Mouse (Mus musculus) liver, embryonic 12.5 days (tissue): ENCODE data around the gene Nek1. TPM values are rescaled to one million over a fixed set of nuclear protein-coding genes. Genes with fewer than 3 reads are reported as not detected.

Experiments
- ATAC-seq: fragments of 200-750 bp; cut with Nextera tagmentation; 2 replicates; pipeline ENCODE4 v1.8.0; 2017; ENCODE audit warnings: moderate number of reproducible peaks, mild to moderate bottlenecking, moderate library complexity
- H3K27ac ChIP-seq: fragments of 300-500 bp; sonication (generic); 2 replicates; pipeline ENCODE4 v1.5.1; 2016; ENCODE audit warnings: mild to moderate bottlenecking
- H3K27me3 ChIP-seq: fragments of 300-500 bp; sonication (generic); replicated peaks from 2 replicates; pipeline ENCODE4 v1.6.1; 2016; ENCODE audit warnings: mild to moderate bottlenecking, moderate library complexity
- H3K36me3 ChIP-seq: fragments of 300-500 bp; sonication (generic); 2 replicates; pipeline ENCODE4 v1.6.1; 2016; ENCODE audit warnings: mild to moderate bottlenecking, moderate library complexity
- H3K4me1 ChIP-seq: fragments of 300-500 bp; sonication (generic); 2 replicates; pipeline ENCODE4 v1.6.1; 2016
- H3K4me2 ChIP-seq: fragments of 300-500 bp; sonication (generic); 2 replicates; pipeline ENCODE4 v1.6.1; 2016; ENCODE audit warnings: mild to moderate bottlenecking, moderate library complexity
- H3K4me3 ChIP-seq: fragments of 300-500 bp; sonication (generic); 2 replicates; pipeline ENCODE4 v1.5.1; 2016; ENCODE audit warnings: mild to moderate bottlenecking, moderate library complexity
- H3K9ac ChIP-seq: fragments of 300-500 bp; sonication (generic); 2 replicates; pipeline ENCODE4 v1.6.1; 2016; ENCODE audit warnings: mild to moderate bottlenecking, moderate library complexity
- H3K9me3 ChIP-seq: fragments of 300-500 bp; sonication (generic); replicated peaks from 2 replicates; pipeline ENCODE4 v1.6.1; 2016; ENCODE audit warnings: mild to moderate bottlenecking, moderate library complexity
- WGBS: fragments of 180-500 bp; shearing (Covaris S2); methylation state at CpG from one replicate; pipeline ENCODE4 v1.1.7; 2016; ENCODE audit not compliant: insufficient replicate concordance; 5-methylcytosine and 5-hydroxymethylcytosine counted together
- polyA plus RNA-seq: library from polyadenylated mRNA; unstranded; fragments of >200 nt; fragmentation: Nextera tagmentation; extraction: Ambion mirVana; gene quantifications from 2 replicates; pipeline ENCODE4 v1.2.1, GENCODE M21; 2016

Nek1 gene
- polyA plus RNA-seq, 1 experiment from 2014 or later: 10.1 TPM

DNA sequence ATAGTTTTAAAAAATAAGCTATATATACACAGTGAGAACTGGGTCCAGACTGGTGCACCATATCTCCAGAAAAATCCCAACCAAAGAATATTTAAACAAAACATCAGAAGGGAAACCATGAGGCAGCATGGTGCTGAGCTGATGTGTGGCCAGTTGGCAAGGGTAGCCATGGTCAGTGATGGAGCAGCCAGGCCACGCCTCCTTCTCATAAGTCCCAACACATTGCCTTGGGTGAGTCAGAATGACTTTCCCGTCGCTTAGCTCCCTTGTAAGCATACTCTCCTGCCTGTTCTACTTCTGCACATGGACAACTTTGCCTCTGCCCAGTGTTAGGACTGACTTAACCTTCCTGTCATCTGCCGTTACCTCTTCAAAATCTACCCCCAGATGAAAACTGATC is 118.9 kb downstream of the Nek1 start:
- Histone ChIP-seq H3K36me3 (peaks cover 14% of the 10 kb centered on the region; the same call in 1 of the 2 replicates), H3K4me1 (no peaks in the 10 kb centered on the region), H3K4me2 (no peak overlapping the region), H3K9me3 (no peaks in the 10 kb centered on the region), H3K9ac (no peak overlapping the region), H3K4me3 (no peak overlapping the region), H3K27me3 (no peaks in the 10 kb centered on the region), H3K27ac (no peak overlapping the region)
- 80% methylated on average over 4 of the region's 4 CpGs for WGBS
- ATAC-seq: no peak

DNA sequence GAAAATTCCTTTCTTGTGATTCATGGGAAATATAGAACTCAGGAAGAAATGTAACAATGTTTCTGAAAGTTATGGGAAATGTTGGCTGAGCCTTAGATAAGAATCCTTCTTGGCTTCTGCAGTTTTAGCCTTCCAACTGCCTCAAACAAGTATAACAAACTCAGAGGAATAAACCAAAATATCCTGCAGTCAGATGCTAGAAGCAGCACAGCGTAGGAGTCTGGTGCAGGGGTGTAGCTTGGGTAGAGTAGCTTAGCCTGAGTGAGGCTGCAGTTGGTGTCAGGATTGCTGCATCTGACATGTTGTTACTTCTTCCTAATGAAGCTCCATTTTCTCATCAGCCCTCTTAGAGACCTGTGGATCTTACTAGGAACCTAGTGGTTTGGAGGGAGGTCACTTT is 128.6 kb downstream of the Nek1 start:
- Histone ChIP-seq H3K9me3 (no peaks in the 10 kb centered on the region), H3K4me1 (no peaks in the 10 kb centered on the region), H3K4me2 (no peak overlapping the region), H3K27me3 (no peaks in the 10 kb centered on the region), H3K9ac (no peak overlapping the region), H3K36me3 (peaks cover 20% of the 10 kb centered on the region), H3K4me3 (no peak overlapping the region), H3K27ac (no peak overlapping the region)
- 82% methylated on average over 1 of the region's 1 CpGs for WGBS
- no peak for ATAC-seq

DNA sequence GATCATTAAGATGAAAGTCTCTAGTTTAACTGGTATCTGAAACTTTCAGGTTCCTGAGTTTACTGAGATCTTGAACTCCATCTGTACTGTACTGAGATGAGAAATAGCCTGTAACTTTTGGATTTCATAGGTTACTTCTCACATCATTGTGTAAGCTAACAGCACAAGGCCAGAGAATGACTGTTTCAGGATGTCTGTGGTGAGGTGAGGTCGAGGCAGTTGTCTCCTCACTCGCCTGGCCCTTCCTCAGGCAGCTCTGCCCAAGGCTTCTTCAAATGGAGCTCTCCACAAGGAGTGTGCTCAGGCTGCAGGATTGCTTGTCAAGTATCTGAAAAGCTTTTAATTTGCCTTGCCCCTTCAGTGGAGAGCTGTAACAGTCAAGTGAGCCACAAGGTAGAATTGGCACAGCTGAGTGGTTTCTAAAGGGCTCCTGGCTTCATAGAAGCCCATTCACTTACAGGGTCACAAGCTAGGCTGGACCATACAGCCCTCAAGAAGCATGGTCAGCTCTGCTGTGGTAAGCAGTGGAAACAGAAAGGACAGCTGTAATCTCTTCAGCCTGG is 134.4 kb downstream of the Nek1 start:
- H3K4me2 ChIP-seq: no peak overlapping the region
- no peak for ATAC-seq
- no peak overlapping the region for H3K9ac ChIP-seq
- no peaks in the 10 kb centered on the region for H3K4me1 ChIP-seq
- H3K27ac ChIP-seq: no peak overlapping the region
- no peak overlapping the region for H3K4me3 ChIP-seq
- H3K27me3 ChIP-seq: no peaks in the 10 kb centered on the region
- no peaks in the 10 kb centered on the region for H3K9me3 ChIP-seq
- H3K36me3 ChIP-seq: peaks cover 15% of the 10 kb centered on the region
- 42% methylated on average over 2 of the region's 2 CpGs for WGBS

DNA sequence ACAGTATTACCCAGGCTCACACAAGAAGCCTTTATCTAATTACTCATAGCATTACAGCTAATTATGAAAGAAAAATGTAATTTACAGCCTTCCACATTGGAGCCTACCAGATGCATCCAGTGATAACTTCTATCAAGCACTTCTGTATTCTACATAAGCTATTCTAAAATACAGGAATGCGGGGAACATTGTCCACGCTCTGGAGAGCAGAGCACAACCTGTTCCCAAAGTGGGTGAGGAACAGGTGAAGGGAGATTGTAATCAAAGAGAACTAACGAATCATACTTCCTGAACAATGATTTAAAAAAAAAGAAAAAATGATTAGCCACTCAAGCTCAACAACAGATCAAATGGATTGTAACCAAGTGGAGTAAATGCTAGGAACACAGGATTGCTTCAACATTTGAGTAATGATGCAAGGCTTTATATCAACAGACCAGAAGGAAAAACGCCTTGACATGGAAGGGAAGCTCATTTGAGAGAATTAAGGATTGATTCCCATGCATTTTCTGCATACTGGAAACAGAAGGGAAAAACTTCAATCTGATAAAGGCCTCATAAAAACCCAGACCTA is 139.7 kb downstream of the Nek1 start:
- H3K27ac ChIP-seq: no peak overlapping the region
- no peaks in the 10 kb centered on the region for H3K4me1 ChIP-seq
- H3K4me2 ChIP-seq: no peak overlapping the region
- H3K9me3 ChIP-seq: no peaks in the 10 kb centered on the region
- no peaks in the 10 kb centered on the region for H3K27me3 ChIP-seq
- no peaks in the 10 kb centered on the region for H3K36me3 ChIP-seq
- H3K9ac ChIP-seq: no peak overlapping the region
- WGBS: 73% methylated on average over 4 of the region's 4 CpGs
- H3K4me3 ChIP-seq: no peak overlapping the region
- ATAC-seq: no peak

DNA sequence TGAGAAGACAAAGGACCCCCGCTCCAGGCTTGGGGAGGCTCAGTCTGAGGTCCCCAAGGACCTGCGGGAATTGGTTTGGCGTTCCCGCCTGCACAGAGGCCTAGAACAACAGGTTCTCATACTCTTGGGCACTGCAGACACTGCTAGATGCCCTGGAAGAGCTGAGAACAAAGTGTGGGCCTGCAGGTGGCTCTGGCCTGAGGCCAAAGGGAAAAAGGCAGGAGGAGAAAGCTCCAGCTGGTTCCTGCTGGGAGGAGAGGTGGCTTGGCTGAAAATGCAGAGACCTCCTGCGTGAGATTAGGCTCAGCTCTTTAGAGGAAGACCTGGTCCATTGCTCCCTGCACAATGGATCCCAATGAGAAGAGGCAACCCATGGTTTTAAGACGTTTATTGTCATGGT is 148.9 kb downstream of the Nek1 start:
- no peak for ATAC-seq
- Histone ChIP-seq H3K4me2 (no peak overlapping the region), H3K4me3 (no peak overlapping the region), H3K36me3 (no peaks in the 10 kb centered on the region), H3K9me3 (no peaks in the 10 kb centered on the region), H3K27ac (no peak overlapping the region), H3K9ac (no peak overlapping the region), H3K4me1 (no peaks in the 10 kb centered on the region), H3K27me3 (no peaks in the 10 kb centered on the region)
- 62% methylated on average over 6 of the region's 6 CpGs for WGBS

DNA sequence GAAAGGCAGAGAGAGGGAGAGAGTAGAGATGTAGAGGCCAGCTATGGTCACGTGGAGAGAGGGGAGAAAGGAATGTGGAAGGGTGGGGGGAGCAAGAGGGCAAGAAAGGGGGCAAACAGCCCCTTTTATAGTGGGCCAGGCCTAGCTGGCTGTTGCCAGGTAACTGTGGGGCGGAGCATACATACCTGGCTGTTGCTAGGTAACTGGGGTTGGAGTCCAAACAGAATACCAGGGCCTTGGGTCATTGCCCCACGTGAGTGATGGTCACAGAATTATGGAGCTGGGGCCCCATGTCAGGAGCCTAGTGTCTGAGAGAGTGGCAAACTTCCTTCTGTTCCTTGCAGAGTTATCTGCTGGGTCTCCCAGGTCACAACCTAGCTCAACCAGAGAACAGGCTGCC is 149.3 kb downstream of the Nek1 start:
- no peaks in the 10 kb centered on the region for H3K27me3 ChIP-seq
- no peak overlapping the region for H3K27ac ChIP-seq
- no peak overlapping the region for H3K9ac ChIP-seq
- no peaks in the 10 kb centered on the region for H3K9me3 ChIP-seq
- H3K4me3 ChIP-seq: no peak overlapping the region
- no peak overlapping the region for H3K4me2 ChIP-seq
- 35% methylated on average over 3 of the region's 3 CpGs for WGBS
- ATAC-seq: no peak
- no peaks in the 10 kb centered on the region for H3K36me3 ChIP-seq
- no peaks in the 10 kb centered on the region for H3K4me1 ChIP-seq

DNA sequence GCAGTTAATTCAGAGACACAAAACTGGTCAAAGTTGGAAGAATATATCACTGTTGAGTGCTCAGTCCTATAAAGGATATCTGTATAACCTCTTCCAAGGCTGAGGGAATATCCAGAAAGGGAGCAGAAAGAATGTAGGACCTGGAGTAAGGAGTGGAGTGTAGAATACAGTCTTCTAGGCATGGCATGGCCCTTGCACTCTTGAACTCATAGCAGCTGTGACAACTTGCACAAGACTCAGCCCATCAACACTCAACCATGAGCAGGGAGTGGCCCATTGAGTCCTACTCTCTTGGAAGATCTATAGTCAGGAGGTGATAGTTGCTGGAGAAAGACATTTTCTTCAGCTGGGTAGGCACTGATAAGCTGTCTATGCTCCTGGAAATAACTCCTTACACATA is 149.8 kb downstream of the Nek1 start:
- Histone ChIP-seq H3K4me2 (no peak overlapping the region), H3K36me3 (no peaks in the 10 kb centered on the region), H3K27me3 (no peaks in the 10 kb centered on the region), H3K9ac (no peak overlapping the region), H3K4me1 (no peaks in the 10 kb centered on the region), H3K4me3 (no peak overlapping the region), H3K9me3 (no peaks in the 10 kb centered on the region), H3K27ac (no peak overlapping the region)
- no peak for ATAC-seq

DNA sequence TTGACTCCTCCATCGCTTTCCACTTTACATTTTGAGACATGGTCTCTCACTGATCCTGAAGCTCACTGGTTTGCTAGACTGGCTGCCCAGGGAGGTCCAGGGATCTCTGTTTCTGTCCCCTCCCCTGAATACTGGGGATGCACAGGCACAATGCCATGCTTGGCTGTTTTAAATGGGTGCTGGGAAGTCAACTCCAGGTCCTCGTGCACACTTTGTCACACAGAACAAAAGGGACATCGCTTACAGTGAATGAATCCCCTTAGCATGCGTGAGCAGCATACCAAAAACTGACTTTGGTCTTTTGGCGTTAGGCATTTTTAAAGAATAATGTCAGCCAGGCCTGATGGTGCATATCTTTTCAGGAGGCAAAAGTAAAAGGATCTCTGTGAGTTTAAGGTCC is 155.7 kb downstream of the Nek1 start:
- H3K9me3 ChIP-seq: no peaks in the 10 kb centered on the region
- no peak for ATAC-seq
- no peak overlapping the region for H3K9ac ChIP-seq
- no peaks in the 10 kb centered on the region for H3K27me3 ChIP-seq
- H3K4me2 ChIP-seq: no peak overlapping the region
- H3K36me3 ChIP-seq: no peaks in the 10 kb centered on the region
- H3K4me3 ChIP-seq: no peak overlapping the region
- 69% methylated on average over 5 of the region's 5 CpGs for WGBS
- H3K27ac ChIP-seq: no peak overlapping the region
- no peaks in the 10 kb centered on the region for H3K4me1 ChIP-seq

DNA sequence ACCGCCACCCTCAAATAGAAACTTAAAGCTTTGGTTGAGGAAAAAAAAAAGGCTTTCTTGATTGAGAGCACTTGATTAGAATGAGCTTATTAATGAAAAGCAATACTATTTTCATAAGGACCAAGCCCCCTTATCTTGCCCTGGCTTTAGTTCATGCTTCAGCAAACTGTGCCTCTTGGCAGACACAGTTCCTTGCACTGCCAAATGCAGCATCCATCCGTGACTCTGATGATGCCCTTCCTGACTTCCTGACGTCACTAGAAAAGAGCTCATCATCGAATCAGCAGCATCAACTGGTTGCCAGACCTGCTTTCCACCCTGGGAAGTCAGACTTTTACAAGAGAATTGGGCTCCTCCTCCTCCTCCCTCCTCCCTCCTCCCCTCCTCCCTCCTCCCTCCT is 157.6 kb downstream of the Nek1 start:
- 66% methylated on average over 4 of the region's 4 CpGs for WGBS

DNA sequence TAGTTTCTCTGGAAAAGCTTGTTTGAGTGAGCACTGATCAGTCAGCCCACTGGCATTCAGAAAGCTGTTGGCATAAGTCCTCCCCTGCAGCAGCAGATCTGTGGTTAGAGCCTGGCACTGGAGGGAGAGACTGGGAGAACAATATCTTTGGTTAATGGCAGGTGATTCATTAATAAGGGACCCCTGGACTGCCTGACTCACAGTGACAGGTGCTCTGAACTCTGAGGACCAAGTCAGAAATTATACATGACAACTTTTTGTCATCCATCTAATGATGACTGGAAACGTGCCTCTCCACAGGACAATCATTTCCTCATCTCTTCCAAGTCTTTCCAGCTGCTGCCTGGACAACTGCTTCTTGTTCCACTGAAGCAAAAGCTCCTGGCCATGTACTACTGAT is 163.4 kb downstream of the Nek1 start:
- no peak overlapping the region for H3K27ac ChIP-seq
- ATAC-seq: no peak
- no peak overlapping the region for H3K9ac ChIP-seq
- no peaks in the 10 kb centered on the region for H3K36me3 ChIP-seq
- H3K9me3 ChIP-seq: no peaks in the 10 kb centered on the region
- no peak overlapping the region for H3K4me3 ChIP-seq
- no peaks in the 10 kb centered on the region for H3K4me1 ChIP-seq
- no peaks in the 10 kb centered on the region for H3K27me3 ChIP-seq
- 61% methylated on average over 1 of the region's 1 CpGs for WGBS
- H3K4me2 ChIP-seq: no peak overlapping the region

More for the DNA sequence above, 157.6 kb downstream of the Nek1 start:
- H3K27me3 ChIP-seq: no peaks in the 10 kb centered on the region
- H3K4me1 ChIP-seq: no peaks in the 10 kb centered on the region
- H3K27ac ChIP-seq: no peak overlapping the region
- no peak for ATAC-seq
- H3K4me2 ChIP-seq: no peak overlapping the region
- H3K4me3 ChIP-seq: no peak overlapping the region
- no peaks in the 10 kb centered on the region for H3K36me3 ChIP-seq
- no peak overlapping the region for H3K9ac ChIP-seq
- H3K9me3 ChIP-seq: no peaks in the 10 kb centered on the region

DNA sequence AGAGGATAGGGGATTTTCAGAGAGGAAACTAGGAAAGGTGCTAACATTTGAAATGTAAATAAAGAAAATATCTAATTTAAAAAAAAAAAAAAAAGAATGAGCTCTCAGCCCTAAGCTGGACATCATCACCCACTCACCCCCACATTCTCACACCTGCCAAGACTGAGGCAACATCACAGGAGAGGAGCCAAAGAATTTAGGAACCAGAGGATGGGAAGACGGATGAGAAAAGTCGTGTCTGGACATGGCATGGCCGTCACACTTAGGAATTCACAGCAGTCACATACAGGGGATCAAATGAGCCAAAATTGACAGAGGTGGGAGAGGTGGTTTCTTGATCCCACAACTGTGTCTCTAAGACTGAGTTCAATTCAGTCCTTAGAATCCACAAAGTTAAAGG is 165.5 kb downstream of the Nek1 start:
- Histone ChIP-seq H3K4me1 (no peaks in the 10 kb centered on the region), H3K27me3 (no peaks in the 10 kb centered on the region), H3K4me3 (no peak overlapping the region), H3K9me3 (no peaks in the 10 kb centered on the region), H3K27ac (no peak overlapping the region), H3K4me2 (no peak overlapping the region), H3K36me3 (no peaks in the 10 kb centered on the region), H3K9ac (no peak overlapping the region)
- WGBS: 57% methylated on average over 3 of the region's 3 CpGs
- no peak for ATAC-seq

DNA sequence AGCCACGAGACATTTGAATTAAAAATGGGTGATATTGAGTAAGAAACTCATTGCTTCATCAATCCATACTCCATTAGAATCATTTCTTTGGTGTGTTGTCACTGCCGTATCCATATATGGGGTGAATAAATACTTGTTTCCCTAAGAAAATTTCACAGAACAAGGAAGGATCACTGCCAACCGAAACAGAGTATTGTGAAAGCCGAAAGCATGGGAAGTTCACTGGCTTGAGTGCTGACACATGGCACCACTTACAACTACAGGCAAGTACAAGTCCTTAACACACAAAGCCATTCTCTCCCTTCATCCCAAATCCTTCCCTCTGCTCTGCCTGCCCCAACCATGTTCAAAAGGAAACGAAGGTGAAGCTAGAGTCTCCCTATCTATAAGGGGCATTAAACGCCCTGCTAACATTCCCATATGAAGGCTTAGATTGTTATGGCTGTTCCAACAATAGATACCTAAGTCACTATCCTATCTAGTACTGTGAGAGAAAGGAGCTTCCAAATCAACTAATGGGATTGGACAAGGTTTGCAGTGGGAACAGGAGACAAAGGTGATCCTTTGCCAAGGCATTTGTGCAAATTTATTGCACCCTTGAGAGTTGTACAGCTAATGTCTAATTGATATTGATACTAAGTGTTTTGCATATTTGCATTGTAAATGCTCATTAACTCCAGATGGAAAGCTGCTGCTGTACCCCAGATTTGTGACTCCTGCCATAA is 168.6 kb downstream of the Nek1 start:
- H3K4me3 ChIP-seq: no peak overlapping the region
- H3K9me3 ChIP-seq: no peaks in the 10 kb centered on the region
- no peak overlapping the region for H3K4me2 ChIP-seq
- ATAC-seq: no peak
- no peaks in the 10 kb centered on the region for H3K36me3 ChIP-seq
- no peak overlapping the region for H3K9ac ChIP-seq
- no peaks in the 10 kb centered on the region for H3K4me1 ChIP-seq
- H3K27ac ChIP-seq: no peak overlapping the region
- 62% methylated on average over 6 of the region's 6 CpGs for WGBS
- no peaks in the 10 kb centered on the region for H3K27me3 ChIP-seq

DNA sequence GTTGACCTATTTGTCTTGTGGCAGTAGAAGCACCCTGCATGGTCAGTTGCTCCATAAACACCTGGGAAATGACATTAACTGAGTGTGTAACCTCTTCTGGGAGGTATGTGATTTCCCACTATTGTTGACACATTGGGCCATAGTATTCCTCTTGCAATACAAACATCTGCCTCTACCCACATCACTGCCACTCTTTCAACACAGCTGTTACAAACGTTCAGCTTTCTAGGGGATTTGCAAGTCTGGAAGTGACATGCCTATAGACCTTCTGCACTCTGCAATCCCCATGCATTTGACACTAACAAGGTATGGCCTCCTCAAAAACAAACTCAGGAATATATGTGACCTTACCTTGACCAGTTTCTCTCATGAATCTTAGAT is 169.2 kb downstream of the Nek1 start:
- H3K4me3 ChIP-seq: no peak overlapping the region
- ATAC-seq: no peak
- WGBS: 41% methylated on average over 1 of the region's 1 CpGs
- no peak overlapping the region for H3K4me2 ChIP-seq
- no peak overlapping the region for H3K9ac ChIP-seq
- no peaks in the 10 kb centered on the region for H3K27me3 ChIP-seq
- no peaks in the 10 kb centered on the region for H3K4me1 ChIP-seq
- H3K27ac ChIP-seq: no peak overlapping the region
- no peaks in the 10 kb centered on the region for H3K9me3 ChIP-seq
- H3K36me3 ChIP-seq: no peaks in the 10 kb centered on the region
